Mouse (Mus musculus) MN1 (cell line): ENCODE measurements at regions not wholly inside any gene's neighbourhood (a gene's known extent, or its start where the extent isn't known, plus 50 kb on each side); places are given as distances from the start of the nearest gene placed in this dataset.

ENCODE experiments used
- DNase-seq: peaks from one replicate; pipeline ENCODE4 v3.0.0-alpha.2; 2016; ENCODE audit warnings: low spot score

GRCm38 (mm10) chr13:63699624-63700023 lies 115.4 kb upstream of the Ercc6l2 start:
- no peak for DNase-seq

GRCm38 (mm10) chr13:63700747-63701146 lies 114.3 kb upstream of the Ercc6l2 start:
- no peak for DNase-seq

- DNase-seq = no peak
Observed at GRCm38 (mm10) chr13:63701199-63702175, 113.6 kb upstream of the Ercc6l2 start.

GRCm38 (mm10) chr13:63708567-63708966 lies 106.5 kb upstream of the Ercc6l2 start:
- no peak for DNase-seq

GRCm38 (mm10) chr13:63713137-63713536 lies 101.9 kb upstream of the Ercc6l2 start:
- no peak for DNase-seq

- no peak for DNase-seq
Observed at GRCm38 (mm10) chr13:63716498-63716897, 98.5 kb upstream of the Ercc6l2 start.

GRCm38 (mm10) chr13:63717249-63717648 lies 97.8 kb upstream of the Ercc6l2 start:
- DNase-seq = no peak

- no peak for DNase-seq
Observed at GRCm38 (mm10) chr13:63718782-63719181, 96.3 kb upstream of the Ercc6l2 start.

- DNase-seq = no peak
Observed at GRCm38 (mm10) chr13:63719351-63720207, 95.5 kb upstream of the Ercc6l2 start.

GRCm38 (mm10) chr13:63720610-63721009 lies 94.4 kb upstream of the Ercc6l2 start:
- no peak for DNase-seq

GRCm38 (mm10) chr13:63721011-63721625 lies 93.9 kb upstream of the Ercc6l2 start:
- DNase-seq = no peak

GRCm38 (mm10) chr13:63724293-63724692 lies 90.7 kb upstream of the Ercc6l2 start:
- DNase-seq = no peak

- no peak for DNase-seq
Observed at GRCm38 (mm10) chr13:63724843-63725582, 90.0 kb upstream of the Ercc6l2 start.

- no peak for DNase-seq
Observed at GRCm38 (mm10) chr13:63726035-63726434, 89.0 kb upstream of the Ercc6l2 start.

GRCm38 (mm10) chr13:63726509-63726908 lies 88.5 kb upstream of the Ercc6l2 start:
- no peak for DNase-seq

GRCm38 (mm10) chr13:63735739-63736138 lies 79.3 kb upstream of the Ercc6l2 start:
- no peak for DNase-seq

- DNase-seq = no peak
Observed at GRCm38 (mm10) chr13:63741879-63742278, 73.2 kb upstream of the Ercc6l2 start.

GRCm38 (mm10) chr13:63748788-63749187 lies 66.3 kb upstream of the Ercc6l2 start:
- no peak for DNase-seq

GRCm38 (mm10) chr13:63749997-63750396 lies 65.0 kb upstream of the Ercc6l2 start:
- peak; percentile 29 for DNase-seq

GRCm38 (mm10) chr13:63751196-63751595 lies 63.8 kb upstream of the Ercc6l2 start:
- no peak for DNase-seq

- no peak for DNase-seq
Observed at GRCm38 (mm10) chr13:63757061-63757460, 58.0 kb upstream of the Ercc6l2 start.

GRCm38 (mm10) chr13:63761542-63761941 lies 53.5 kb upstream of the Ercc6l2 start:
- DNase-seq = no peak
